Mouse (Mus musculus) embryo, embryonic 9.5 days (tissue): Measurements from ENCODE around the gene Pax2.
"Not testable (repeated sequence)": the region's sequence is repeated elsewhere in the genome, so short reads cannot be mapped to it uniquely, and the experiment has no call there.

Experiments
- DNase-seq: peaks from one replicate; pipeline ENCODE4 v3.0.0-alpha.2; 2017; ENCODE audit errors: extremely low spot score

Gene Pax2

GRCm38 (mm10) chr19:44835042-44835930 lies 79.4 kb downstream of the Pax2 start:
- no peak for DNase-seq

- peak; percentile 64 for DNase-seq
Observed at GRCm38 (mm10) chr19:44835931-44836861, 80.4 kb downstream of the Pax2 start.

GRCm38 (mm10) chr19:44837426-44838205 lies 81.8 kb downstream of the Pax2 start:
- DNase-seq, result no peak

- DNase-seq, result no peak
Observed at GRCm38 (mm10) chr19:44838321-44838720, 82.5 kb downstream of the Pax2 start.

- not testable (repeated sequence) for DNase-seq
Observed at GRCm38 (mm10) chr19:44842661-44843060, 86.8 kb downstream of the Pax2 start.

- no peak for DNase-seq
Observed at GRCm38 (mm10) chr19:44849465-44849864, 93.6 kb downstream of the Pax2 start.

- no peak for DNase-seq
Observed at GRCm38 (mm10) chr19:44858671-44859070, 102.8 kb downstream of the Pax2 start.

GRCm38 (mm10) chr19:44868766-44869165 lies 112.9 kb downstream of the Pax2 start:
- DNase-seq, result no peak

- no peak for DNase-seq
Observed at GRCm38 (mm10) chr19:44874186-44874898, 118.5 kb downstream of the Pax2 start.

- DNase-seq, result no peak
Observed at GRCm38 (mm10) chr19:44874928-44875327, 119.1 kb downstream of the Pax2 start.

GRCm38 (mm10) chr19:44875718-44876117 lies 119.9 kb downstream of the Pax2 start:
- DNase-seq, result no peak

- DNase-seq, result no peak
Observed at GRCm38 (mm10) chr19:44876529-44876928, 120.7 kb downstream of the Pax2 start.

GRCm38 (mm10) chr19:44882552-44883024 lies 126.7 kb downstream of the Pax2 start:
- DNase-seq, result peak; percentile 64

GRCm38 (mm10) chr19:44884331-44884730 lies 128.5 kb downstream of the Pax2 start:
- no peak for DNase-seq

GRCm38 (mm10) chr19:44886475-44886874 lies 130.6 kb downstream of the Pax2 start:
- DNase-seq, result no peak
